Mouse (Mus musculus) induced T-regulatory cell, adult 2 months (primary cell): Measurements from ENCODE around the gene Obscn.

Experiments
- DNase-seq: peaks from one replicate; pipeline ENCODE4 v3.0.0-alpha.2; 2012; ENCODE audit warnings: low read depth

The Obscn gene

GRCm38 (mm10) chr11:58982471-58983097, 153.6 kb downstream of the Obscn start:
- no peak for DNase-seq

GRCm38 (mm10) chr11:58981541-58982447, 154.4 kb downstream of the Obscn start:
- DNase-seq: peak; percentile 82

- no peak for DNase-seq
Observed at GRCm38 (mm10) chr11:58980381-58980990, 155.7 kb downstream of the Obscn start.

DNA sequence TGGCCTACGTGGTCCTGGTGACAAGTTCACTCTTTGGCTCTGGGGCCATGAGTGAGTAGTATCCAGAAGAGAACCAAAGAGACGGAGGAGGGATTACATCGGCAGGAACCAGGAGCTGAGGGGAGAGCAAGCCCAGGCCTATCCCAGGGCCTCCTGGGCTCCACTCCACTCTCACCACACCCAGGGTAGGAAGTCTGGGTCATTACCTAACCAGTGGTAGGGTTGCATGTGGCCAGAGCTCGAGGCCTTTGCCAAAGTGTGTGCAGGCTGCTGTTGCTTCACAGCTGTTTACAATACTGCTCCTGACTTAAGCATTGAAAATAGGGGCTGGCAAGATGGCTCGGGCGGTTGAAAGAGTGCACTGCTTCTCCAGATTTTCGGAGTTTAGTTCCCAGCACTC, 156.5 kb downstream of the Obscn start:
- no peak for DNase-seq

DNA sequence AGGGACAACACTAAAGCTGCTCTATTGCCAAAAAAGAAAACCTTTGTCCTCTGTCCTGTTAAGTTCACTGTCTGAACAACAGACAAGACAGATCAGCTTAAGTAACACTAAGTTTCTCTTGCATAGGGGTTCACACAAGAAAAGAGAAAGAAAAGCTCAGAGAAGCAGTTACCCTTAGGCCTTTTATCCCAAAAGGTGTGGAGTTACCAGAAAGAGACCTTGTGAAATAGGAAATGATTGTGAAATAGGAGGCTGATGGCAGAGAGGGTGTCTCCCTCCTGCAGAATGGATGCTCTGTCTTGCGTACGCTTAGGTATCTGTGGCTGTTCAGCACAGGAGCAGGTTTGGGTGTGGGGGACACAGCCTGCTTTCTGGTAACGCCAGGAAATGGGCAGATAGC, 157.0 kb downstream of the Obscn start:
- DNase-seq: no peak

DNA sequence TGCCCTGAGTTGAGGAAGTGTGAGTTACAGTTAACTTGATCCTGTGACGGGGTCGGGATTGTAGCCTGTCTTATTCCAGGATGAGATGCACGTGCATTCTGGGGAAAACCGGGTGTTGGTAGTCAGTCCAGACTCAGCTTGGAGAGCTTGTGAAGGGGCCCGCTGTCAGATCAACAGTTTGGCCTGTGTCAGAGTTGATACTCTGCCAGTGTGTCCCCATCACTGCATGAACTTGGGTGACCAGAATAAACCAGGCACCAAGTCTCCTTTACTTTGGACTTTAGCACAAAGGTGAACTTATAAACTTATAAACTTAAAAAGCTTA, 157.5 kb downstream of the Obscn start:
- DNase-seq: no peak

GRCm38 (mm10) chr11:58978027-58978705, 158.0 kb downstream of the Obscn start, which contains the start of gene Trim11:
Gene Trim11, plus strand, starts transcription at chr11:58978093.
- DNase-seq: peak; percentile 89

GRCm38 (mm10) chr11:58977607-58978026, 158.6 kb downstream of the Obscn start:
- no peak for DNase-seq

GRCm38 (mm10) chr11:58977150-58977549, 159.1 kb downstream of the Obscn start:
- no peak for DNase-seq

DNA sequence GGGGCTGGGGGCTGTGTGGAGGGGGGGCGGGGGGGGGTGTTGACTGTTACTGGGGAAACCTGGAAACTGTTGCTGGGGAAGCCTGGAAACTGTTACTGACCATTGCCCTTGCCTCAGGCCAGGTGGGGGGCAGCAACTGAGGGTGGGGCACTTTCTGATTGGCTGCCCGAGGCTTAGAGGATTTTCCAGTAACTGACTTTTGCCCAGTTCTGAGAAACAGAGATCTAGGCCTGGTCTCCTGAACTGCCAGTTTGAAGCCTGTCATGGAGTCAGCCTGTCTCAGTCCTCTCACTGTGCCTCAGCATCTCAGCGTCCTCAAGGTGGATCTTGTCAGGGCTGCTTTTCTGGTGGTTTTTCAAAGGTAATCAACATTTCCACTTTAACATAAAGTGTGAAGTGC, 161.8 kb downstream of the Obscn start:
- DNase-seq: no peak

- no peak for DNase-seq
Observed at GRCm38 (mm10) chr11:58971796-58972195, 164.4 kb downstream of the Obscn start.

DNA sequence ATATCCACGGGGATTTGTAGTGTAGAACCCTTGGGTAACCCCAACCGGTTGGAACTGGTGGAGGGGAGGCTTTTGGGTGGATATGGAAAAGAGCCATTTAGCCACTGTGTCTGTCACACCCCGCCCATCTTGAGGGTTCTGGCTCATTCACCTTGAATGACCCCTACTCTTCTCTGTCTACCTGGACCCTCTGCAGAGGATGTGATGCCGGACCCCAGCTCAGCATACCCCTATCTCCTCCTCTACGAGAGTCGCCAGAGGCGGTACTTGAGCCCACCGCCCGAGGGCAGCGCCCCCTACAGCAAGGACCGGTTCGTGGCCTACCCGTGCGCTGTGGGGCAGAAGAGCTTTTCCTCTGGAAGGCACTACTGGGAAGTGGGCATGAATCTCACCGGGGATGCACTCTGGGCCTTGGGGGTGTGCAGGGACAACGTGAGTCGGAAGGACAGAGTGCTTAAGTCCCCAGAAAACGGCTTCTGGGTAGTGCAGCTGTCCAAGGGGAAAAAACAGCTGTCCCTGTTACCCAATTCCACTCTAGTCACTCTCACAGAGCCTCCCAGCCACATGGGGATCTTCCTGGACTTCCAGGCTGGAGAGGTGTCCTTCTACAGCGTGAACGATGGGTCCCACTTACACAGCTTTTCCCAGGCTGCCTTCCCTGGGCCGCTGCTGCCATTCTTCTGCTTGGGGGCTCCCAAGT, 165.2 kb downstream of the Obscn start:
- DNase-seq: no peak

DNA sequence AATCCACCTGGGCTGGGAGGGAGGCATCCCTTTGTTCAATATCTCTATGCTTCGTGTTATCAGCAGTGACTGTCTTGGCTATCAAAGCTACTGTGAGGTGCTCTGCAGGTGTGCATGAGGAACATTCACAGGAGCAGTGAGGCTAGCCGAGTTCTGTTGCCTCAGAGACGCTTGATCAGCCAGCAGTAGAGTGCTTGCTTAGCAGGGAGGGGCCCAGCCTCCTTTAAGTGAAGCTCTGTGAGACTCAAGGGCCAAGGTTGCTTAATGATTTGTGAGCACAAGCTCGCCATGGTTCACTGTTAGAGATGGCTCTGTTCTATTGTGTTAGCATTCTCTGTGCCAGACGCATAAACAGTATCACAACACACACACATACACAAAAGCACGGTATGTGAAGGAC, 166.5 kb downstream of the Obscn start:
- DNase-seq: no peak

DNA sequence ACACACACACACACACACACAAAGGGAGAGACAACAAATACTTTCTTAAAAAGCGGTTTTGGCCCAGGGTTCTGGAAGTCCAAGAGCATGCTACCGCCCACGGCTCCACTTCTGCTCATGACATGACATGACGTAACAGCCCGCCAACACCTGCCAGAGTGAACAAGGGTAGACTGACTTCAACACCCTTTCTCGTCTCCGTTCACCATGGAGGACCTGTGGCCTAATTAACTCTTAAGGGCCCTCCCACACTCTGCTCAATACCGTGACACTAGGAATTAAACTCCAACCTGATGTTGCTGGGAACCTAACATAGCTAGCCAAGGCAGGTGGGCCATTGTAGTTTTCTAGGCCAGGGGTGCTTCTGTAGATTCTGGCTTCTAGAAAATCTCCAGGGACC, 167.2 kb downstream of the Obscn start:
- DNase-seq: no peak

DNA sequence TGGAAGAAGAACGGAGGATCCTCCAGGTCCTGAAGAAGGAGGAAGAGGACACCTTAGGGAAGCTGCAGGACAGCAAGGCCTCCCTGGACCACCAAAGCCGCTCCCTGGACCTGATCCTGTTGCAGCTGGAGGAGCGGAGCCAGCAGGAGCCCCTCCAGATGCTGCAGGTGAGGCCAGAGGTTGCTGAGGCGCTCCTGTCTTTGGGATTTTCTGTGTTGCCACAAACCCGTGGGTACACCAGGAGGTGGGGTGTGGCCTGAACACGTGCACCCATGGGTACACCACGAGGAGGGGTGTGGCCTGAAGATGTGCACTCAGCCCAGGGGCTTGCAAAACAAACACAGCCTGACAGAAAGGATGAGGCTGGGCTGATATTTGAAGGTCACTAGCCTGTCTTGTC, 167.7 kb downstream of the Obscn start:
- no peak for DNase-seq

GRCm38 (mm10) chr11:58967346-58967745, 168.9 kb downstream of the Obscn start:
- DNase-seq: peak; percentile 72

GRCm38 (mm10) chr11:58965001-58965760, 171.0 kb downstream of the Obscn start:
- no peak for DNase-seq

GRCm38 (mm10) chr11:58964216-58964615, 172.0 kb downstream of the Obscn start:
- no peak for DNase-seq

- peak; percentile 60 for DNase-seq
Observed at GRCm38 (mm10) chr11:58963543-58963942, 172.7 kb downstream of the Obscn start.

- DNase-seq: no peak
Observed at GRCm38 (mm10) chr11:58961364-58962177, 174.6 kb downstream of the Obscn start.
